Mouse (Mus musculus): ENCODE measurements at regions not wholly inside any gene's neighbourhood (a gene's known extent, or its start where the extent isn't known, plus 50 kb on each side); places are given as distances from the start of the nearest gene placed in this dataset.

- Histone ChIP-seq H3K9me3 (ENCODE audit: control insufficient read depth, low read length) (no peaks in the 10 kb centered on the region), H3K27ac (no peak overlapping the region), H3K27me3 (ENCODE audit: control insufficient read depth, insufficient read depth, low read length) (no peaks in the 10 kb centered on the region), H3K36me3 (replicated peaks; ENCODE audit: control insufficient read depth, insufficient read depth, low read depth) (no peaks in the 10 kb centered on the region), H3K4me1 (replicated peaks; ENCODE audit: control insufficient read depth in 2 of 2, insufficient read depth in 2 of 2, low read length in 1 of 2) (no peaks in the 10 kb centered on the region), H3K4me2 (ENCODE audit: low read depth) (no peak overlapping the region), H3K9ac (replicated peaks) (no peak overlapping the region), H3K4me3 (ENCODE audit: insufficient read depth in 1 of 2, low read depth in 2 of 2, low read length in 2 of 2) (no peak overlapping the region)
- 58% methylated on average over 5 of the region's 5 CpGs for WGBS (ENCODE audit: insufficient replicate concordance)
- DNase-seq (ENCODE audit: low read depth in 3 of 3, low spot score in 3 of 3) (no peak), ATAC-seq (ENCODE audit: insufficient read depth) (no peak)
- no peak for TF ChIP-seq EP300 (IDR thresholded peaks at IDR 0.05; ENCODE audit: low read depth)
- no peak for TF ChIP-seq CTCF (IDR thresholded peaks at IDR 0.05; ENCODE audit: low read depth)
Observed at GRCm38 (mm10) chr5:82989056-82989455, 365.9 kb downstream of the Tecrl start.

DNA sequence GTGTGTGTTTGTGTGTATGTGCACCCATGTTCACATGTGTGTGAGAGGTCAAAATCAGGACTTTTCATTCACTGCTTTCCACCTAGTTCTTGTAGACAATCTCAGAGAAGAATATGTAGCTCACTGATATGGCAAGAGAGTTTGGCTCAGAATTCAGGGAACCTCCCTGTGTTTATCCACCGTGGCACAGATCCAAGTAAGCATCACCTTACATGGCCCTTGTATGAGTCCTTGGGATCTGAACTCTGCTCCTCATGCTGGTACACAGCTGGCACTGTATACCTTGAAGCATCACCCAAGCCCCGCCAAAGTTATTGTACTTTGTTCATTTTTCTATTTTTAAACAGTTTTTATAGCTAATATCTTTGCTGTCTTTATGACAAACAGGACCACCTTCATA, 385.7 kb downstream of the Tecrl start:
- 50% methylated on average over 2 of the region's 2 CpGs for WGBS (ENCODE audit: insufficient replicate concordance)
- Histone ChIP-seq H3K9ac (replicated peaks) (no peak overlapping the region), H3K4me1 (replicated peaks; ENCODE audit: control insufficient read depth in 2 of 2, insufficient read depth in 2 of 2, low read length in 1 of 2) (no peaks in the 10 kb centered on the region), H3K9me3 (ENCODE audit: control insufficient read depth, low read length) (no peaks in the 10 kb centered on the region), H3K27ac (no peak overlapping the region), H3K4me3 (ENCODE audit: insufficient read depth in 1 of 2, low read depth in 2 of 2, low read length in 2 of 2) (no peak overlapping the region), H3K4me2 (ENCODE audit: low read depth) (no peak overlapping the region), H3K36me3 (replicated peaks; ENCODE audit: control insufficient read depth, insufficient read depth, low read depth) (no peaks in the 10 kb centered on the region), H3K27me3 (ENCODE audit: control insufficient read depth, insufficient read depth, low read length) (no peaks in the 10 kb centered on the region)
- no peak for ATAC-seq (ENCODE audit: insufficient read depth)
- DNase-seq (ENCODE audit: low read depth in 3 of 3, low spot score in 3 of 3): no peak
- no peak for TF ChIP-seq EP300 (IDR thresholded peaks at IDR 0.05; ENCODE audit: low read depth)
- TF ChIP-seq CTCF (IDR thresholded peaks at IDR 0.05; ENCODE audit: low read depth): no peak

DNA sequence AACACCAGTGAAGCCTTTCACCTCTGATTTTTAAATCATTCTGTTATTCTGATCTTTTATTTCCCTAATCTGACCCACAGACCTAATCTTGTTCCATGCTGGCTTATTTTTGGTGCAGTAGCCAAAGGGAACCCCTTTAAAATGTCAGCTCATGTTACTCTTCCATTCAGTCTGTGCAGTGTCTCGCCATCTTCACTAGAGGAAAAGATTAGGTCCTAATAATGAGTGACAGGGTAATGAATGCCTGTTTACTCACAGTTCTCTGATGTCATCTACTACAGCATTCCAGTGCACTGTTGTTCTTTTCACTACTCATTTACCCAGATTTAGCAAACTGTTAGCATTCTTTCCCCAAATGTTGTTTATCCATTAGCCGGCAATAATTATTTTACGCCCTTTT, 388.2 kb downstream of the Tecrl start:
- Histone ChIP-seq H3K9me3 (ENCODE audit: control insufficient read depth, low read length) (no peaks in the 10 kb centered on the region), H3K36me3 (replicated peaks; ENCODE audit: control insufficient read depth, insufficient read depth, low read depth) (no peaks in the 10 kb centered on the region), H3K27me3 (ENCODE audit: control insufficient read depth, insufficient read depth, low read length) (no peaks in the 10 kb centered on the region), H3K9ac (replicated peaks) (no peak overlapping the region), H3K4me3 (ENCODE audit: insufficient read depth in 1 of 2, low read depth in 2 of 2, low read length in 2 of 2) (no peak overlapping the region), H3K4me1 (replicated peaks; ENCODE audit: control insufficient read depth in 2 of 2, insufficient read depth in 2 of 2, low read length in 1 of 2) (no peaks in the 10 kb centered on the region), H3K4me2 (ENCODE audit: low read depth) (no peak overlapping the region), H3K27ac (no peak overlapping the region)
- no peak for TF ChIP-seq EP300 (IDR thresholded peaks at IDR 0.05; ENCODE audit: low read depth)
- no peak for TF ChIP-seq CTCF (IDR thresholded peaks at IDR 0.05; ENCODE audit: low read depth)
- DNase-seq (ENCODE audit: low read depth in 3 of 3, low spot score in 3 of 3) (no peak), ATAC-seq (ENCODE audit: insufficient read depth) (no peak)
- 74% methylated on average over 3 of the region's 3 CpGs for WGBS (ENCODE audit: insufficient replicate concordance)

DNA sequence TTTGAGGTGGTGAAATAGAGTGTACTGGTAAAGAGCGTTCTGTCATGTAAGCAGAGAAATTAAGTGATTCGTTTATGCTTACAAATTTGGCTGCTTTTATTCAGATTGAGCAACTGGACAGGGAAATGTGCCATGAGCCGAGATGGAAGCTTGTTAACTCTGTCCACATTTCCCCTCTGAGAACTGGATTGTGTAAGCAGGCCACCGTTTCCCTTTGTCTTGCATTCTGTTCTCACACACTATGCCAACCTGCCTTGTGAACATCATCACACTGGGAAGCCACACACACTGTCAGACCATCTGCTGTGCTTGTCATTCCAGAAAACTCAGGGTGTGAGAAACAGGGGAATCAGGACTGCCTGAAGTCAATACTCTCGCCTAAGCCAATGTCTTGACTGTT, 388.8 kb downstream of the Tecrl start:
- TF ChIP-seq EP300 (IDR thresholded peaks at IDR 0.05; ENCODE audit: low read depth): no peak
- TF ChIP-seq CTCF (IDR thresholded peaks at IDR 0.05; ENCODE audit: low read depth): no peak
- Histone ChIP-seq H3K9ac (replicated peaks) (no peak overlapping the region), H3K27ac (no peak overlapping the region), H3K9me3 (ENCODE audit: control insufficient read depth, low read length) (no peaks in the 10 kb centered on the region), H3K4me3 (ENCODE audit: insufficient read depth in 1 of 2, low read depth in 2 of 2, low read length in 2 of 2) (no peak overlapping the region), H3K4me2 (ENCODE audit: low read depth) (no peak overlapping the region), H3K4me1 (replicated peaks; ENCODE audit: control insufficient read depth in 2 of 2, insufficient read depth in 2 of 2, low read length in 1 of 2) (no peaks in the 10 kb centered on the region), H3K36me3 (replicated peaks; ENCODE audit: control insufficient read depth, insufficient read depth, low read depth) (no peaks in the 10 kb centered on the region), H3K27me3 (ENCODE audit: control insufficient read depth, insufficient read depth, low read length) (no peaks in the 10 kb centered on the region)
- no peak for DNase-seq (ENCODE audit: low read depth in 3 of 3, low spot score in 3 of 3)
- WGBS (ENCODE audit: insufficient replicate concordance): 55% methylated on average over 5 of the region's 5 CpGs
- ATAC-seq (ENCODE audit: insufficient read depth): no peak

- WGBS (ENCODE audit: insufficient replicate concordance): 45% methylated on average over 3 of the region's 3 CpGs
- DNase-seq (ENCODE audit: low read depth in 3 of 3, low spot score in 3 of 3): no peak
- TF ChIP-seq CTCF (IDR thresholded peaks at IDR 0.05; ENCODE audit: low read depth) (no peak), EP300 (IDR thresholded peaks at IDR 0.05; ENCODE audit: low read depth) (no peak)
- Histone ChIP-seq H3K4me1 (replicated peaks; ENCODE audit: control insufficient read depth in 2 of 2, insufficient read depth in 2 of 2, low read length in 1 of 2) (no peaks in the 10 kb centered on the region), H3K9ac (replicated peaks) (no peak overlapping the region), H3K4me2 (ENCODE audit: low read depth) (no peak overlapping the region), H3K4me3 (ENCODE audit: insufficient read depth in 1 of 2, low read depth in 2 of 2, low read length in 2 of 2) (no peak overlapping the region), H3K36me3 (replicated peaks; ENCODE audit: control insufficient read depth, insufficient read depth, low read depth) (no peaks in the 10 kb centered on the region), H3K27me3 (ENCODE audit: control insufficient read depth, insufficient read depth, low read length) (no peaks in the 10 kb centered on the region), H3K9me3 (ENCODE audit: control insufficient read depth, low read length) (no peaks in the 10 kb centered on the region), H3K27ac (no peak overlapping the region)
- ATAC-seq (ENCODE audit: insufficient read depth): no peak
Observed at GRCm38 (mm10) chr5:82964513-82964912, 390.5 kb downstream of the Tecrl start.
